ENCODE assay signal across 12 mouse cellular contexts in genomic region chr5:18006157-18006556, GRCm38 (mm10). TPM values are rescaled to one million over a fixed set of nuclear protein-coding genes. Genes with fewer than 3 reads are reported as not detected.
DNase-seq lines count a peak whose midpoint lies in the region; ATAC-seq lines count a peak whose summit lies in the region.
"Had no signal": no experiment of that assay in that cellular context is flagged by ENCODE, and none has a peak within 500 bp of the region (broad histone marks: within the 10 kb centered on the region; RNA-seq: fewer than 3 reads in every experiment).

No protein-coding gene starts in this region.

- DNase-seq in heart, adult 11 months = peak; percentile 97
- no peak for DNase-seq in heart, embryonic 10.5 days (ENCODE audit: low spot score)
- peak; percentile 55 for DNase-seq in ovary, adult 18-20 months (ENCODE audit: low spot score)
- DNase-seq in ovary, postnatal 10 days (ENCODE audit: low spot score) = no peak
- peak; percentile 38 to 71 for DNase-seq in heart, postnatal 14 days
- peak; percentile 66 for DNase-seq in skeletal muscle tissue, adult 2 months (ENCODE audit: low read depth, low spot score)
- no peak for DNase-seq in left cerebral cortex, adult 18-20 months (ENCODE audit: low spot score in 2 of 2)

- 81% methylated on average over 2 of the region's 2 CpGs for WGBS in heart, embryonic 10.5 days
- WGBS in intestine, embryonic 16.5 days = 88% methylated on average over 2 of the region's 2 CpGs

- H3K27me3 ChIP-seq in heart, embryonic 10.5 days (ENCODE audit: insufficient read depth, poor library complexity, severe bottlenecking) = no peaks in the 10 kb centered on the region
- no peaks in the 10 kb centered on the region for H3K27me3 ChIP-seq in intestine, embryonic 16.5 days (replicated peaks; ENCODE audit: control insufficient read depth, insufficient read depth, low read length)
- H3K27me3 ChIP-seq: liver, embryonic 15.5 days had no signal

- H3K4me1 ChIP-seq in heart, embryonic 10.5 days = no peaks in the 10 kb centered on the region
- no peaks in the 10 kb centered on the region for H3K4me1 ChIP-seq in intestine, embryonic 16.5 days (ENCODE audit: control insufficient read depth, insufficient read depth, low read length)
- H3K4me1 ChIP-seq: liver, embryonic 15.5 days had no signal

- no peak overlapping the region for H3K4me2 ChIP-seq in intestine, embryonic 16.5 days (ENCODE audit: low read depth, low read length)
- H3K4me2 ChIP-seq: liver, embryonic 15.5 days had no signal

- no peak for ATAC-seq in intestine, embryonic 16.5 days
- ATAC-seq: Patski had no signal

- no peaks in the 10 kb centered on the region for H3K9me3 ChIP-seq in heart, embryonic 10.5 days
- H3K9me3 ChIP-seq in intestine, embryonic 16.5 days (ENCODE audit: control insufficient read depth, low read length) = no peaks in the 10 kb centered on the region
- H3K9me3 ChIP-seq: liver, embryonic 15.5 days had no signal

- intact Hi-C loops in heart, postnatal 14 days (cut with DNase I) = loop anchor here (5.0 to 10.0 kb wide), 2 partner anchors 36 to 121 kb away; partner anchors contain the start of gene Cd36

- H3K27ac ChIP-seq in heart, embryonic 10.5 days = no peak overlapping the region
- H3K27ac ChIP-seq in intestine, embryonic 16.5 days (ENCODE audit: low read length) = no peak overlapping the region
- H3K27ac ChIP-seq: liver, embryonic 15.5 days had no signal

- no peak overlapping the region for H3K9ac ChIP-seq in intestine, embryonic 16.5 days (ENCODE audit: low read depth, low read length)
- H3K9ac ChIP-seq: liver, embryonic 15.5 days had no signal

- no peaks in the 10 kb centered on the region for H3K36me3 ChIP-seq in heart, embryonic 10.5 days
- no peaks in the 10 kb centered on the region for H3K36me3 ChIP-seq in intestine, embryonic 16.5 days (ENCODE audit: control insufficient read depth, insufficient read depth, low read length)
- H3K36me3 ChIP-seq: liver, embryonic 15.5 days had no signal

- H3K4me3 ChIP-seq in heart, embryonic 10.5 days = no peak overlapping the region
- H3K4me3 ChIP-seq in intestine, embryonic 16.5 days (ENCODE audit: low read length) = no peak overlapping the region
- H3K4me3 ChIP-seq: liver, embryonic 15.5 days had no signal

RNA-seq across cellular contexts. Expression of gene Gnat3, which starts 43.8 kb away (rescaled TPM):
- polyA plus RNA-seq in heart, embryonic 10.5 days (2016; fragmentation: Nextera tagmentation; extraction: Ambion mirVana) = not detected in 2 replicates
- total RNA-seq in heart, postnatal 14 days (2021) = under 1 TPM; 0.26 to 0.59 TPM
- not detected in 2 replicates for polyA plus RNA-seq in intestine, embryonic 16.5 days (2015; fragmentation: Nextera tagmentation; extraction: Ambion mirVana)
- total RNA-seq in left cerebral cortex, adult 18-20 months (2021) = not detected
- total RNA-seq: common myeloid progenitor, adult 5-6 weeks; left cerebral cortex, adult 8-10 months had no signal
- polyA plus RNA-seq: liver, embryonic 15.5 days; Patski had no signal

Comparison
In these comparisons a context has a peak if more than half of its experiments do, and no peak if none do; other contexts are left out.
1. DNase-seq: peak in heart, adult 11 months (single experiment), ovary, adult 18-20 months (single experiment), heart, postnatal 14 days (2 of 2) and skeletal muscle tissue, adult 2 months (single experiment); none in heart, embryonic 10.5 days (single experiment), ovary, postnatal 10 days (single experiment) and left cerebral cortex, adult 18-20 months (0 of 2).